Mouse (Mus musculus): ENCODE measurements around the gene Retnla.

- no peak for TF ChIP-seq MAFK (IDR thresholded peaks at IDR 0.05; ENCODE audit: insufficient read depth, low read depth, low read length)
- no peak for TF ChIP-seq ZNF384 (IDR thresholded peaks at IDR 0.05; ENCODE audit: low read depth, low read length)
- no peak for TF ChIP-seq CHD2 (IDR thresholded peaks at IDR 0.05; ENCODE audit: low read depth, low read length)
- no peak for TF ChIP-seq HCFC1 (IDR thresholded peaks at IDR 0.05; ENCODE audit: borderline replicate concordance, insufficient read depth, low read length)
- no peak for TF ChIP-seq ZC3H11A (IDR thresholded peaks at IDR 0.05; ENCODE audit: borderline replicate concordance, low read depth, low read length)
Observed at GRCm38 (mm10) chr16:48809374-48809773, 33.0 kb upstream of the Retnla start.
